Mouse (Mus musculus): ENCODE results near the gene Brd3. TPM values are rescaled to one million over a fixed set of nuclear protein-coding genes. Genes with fewer than 3 reads are reported as not detected.

Brd3 gene
- polyA plus RNA-seq, 1 experiment from 2014 or later = 52.9 TPM

DNA sequence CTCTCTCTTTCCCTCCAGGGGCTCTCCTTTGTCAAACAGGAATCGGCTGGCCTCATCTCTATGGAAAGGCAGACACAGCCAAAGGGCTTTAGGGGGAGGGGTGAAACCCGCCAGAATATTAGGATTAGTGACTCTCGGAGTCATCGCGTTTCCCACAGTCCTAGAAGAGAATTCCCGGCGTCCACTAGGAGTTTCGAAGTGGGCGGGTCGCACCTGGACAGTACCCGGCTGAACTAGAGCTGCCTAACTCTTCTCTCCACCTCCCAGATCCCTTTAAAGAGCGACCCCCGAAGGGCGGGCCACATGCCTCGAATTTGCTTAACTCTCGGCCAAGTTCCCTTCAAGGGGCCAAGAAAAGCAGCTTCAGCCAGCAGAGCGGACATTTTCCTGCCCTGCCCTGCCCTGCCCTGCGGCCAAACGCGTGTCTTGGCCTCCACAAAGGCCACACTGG, 82.3 kb downstream of the Brd3 start:
- Histone ChIP-seq H3K27ac (0 out of 2 replicates have a peak overlapping the region, but pooled peaks have one; percentile 71), H3K27me3 (peaks cover 5% of the 10 kb centered on the region; the same call in 1 of the 2 replicates), H3K36me3 (no peaks in the 10 kb centered on the region), H3K4me2 (peak overlapping the region; percentile 98), H3K9ac (peak overlapping the region; percentile 78), H3K4me1 (replicated peaks) (peaks cover 56% of the 10 kb centered on the region), H3K4me3 (peak overlapping the region; percentile 89), H3K9me3 (replicated peaks) (no peaks in the 10 kb centered on the region)
- ATAC-seq (replicated peaks; ENCODE audit: insufficient number of reproducible peaks, insufficient read depth, low FRiP score, low read depth) = no peak
- WGBS = 2% methylated on average over 20 of the region's 20 CpGs

DNA sequence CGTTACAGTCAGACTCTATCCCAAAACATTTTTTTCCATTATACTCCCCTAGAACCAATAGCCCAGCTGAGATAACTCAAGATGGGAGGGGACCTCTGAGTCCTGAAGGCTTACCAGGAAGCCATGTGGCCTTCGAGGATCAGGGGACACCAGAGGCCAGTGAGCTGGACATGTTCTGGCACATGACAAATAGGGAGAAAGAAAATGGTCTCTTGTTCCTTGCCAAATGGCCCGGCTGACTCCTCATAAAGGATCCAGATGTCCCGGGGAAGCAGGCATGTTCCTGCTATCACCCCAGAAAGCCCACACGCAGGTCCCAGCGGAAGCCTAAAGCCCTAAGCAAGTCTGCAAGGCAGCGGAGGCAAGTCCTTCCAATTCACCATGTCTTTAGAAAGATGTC, 83.9 kb downstream of the Brd3 start:
- Histone ChIP-seq H3K36me3 (no peaks in the 10 kb centered on the region), H3K4me1 (replicated peaks) (peaks cover 69% of the 10 kb centered on the region), H3K27ac (0 out of 2 replicates have a peak overlapping the region, but pooled peaks have one; percentile 6), H3K4me3 (no peak overlapping the region), H3K27me3 (no peaks in the 10 kb centered on the region), H3K9me3 (replicated peaks) (no peaks in the 10 kb centered on the region), H3K9ac (0 out of 2 replicates have a peak overlapping the region, but pooled peaks have one; percentile 7), H3K4me2 (peak overlapping the region; percentile 98; the same call in 1 of the 2 replicates)
- 79% methylated on average over 7 of the region's 7 CpGs for WGBS
- no peak for ATAC-seq (replicated peaks; ENCODE audit: insufficient number of reproducible peaks, insufficient read depth, low FRiP score, low read depth)

DNA sequence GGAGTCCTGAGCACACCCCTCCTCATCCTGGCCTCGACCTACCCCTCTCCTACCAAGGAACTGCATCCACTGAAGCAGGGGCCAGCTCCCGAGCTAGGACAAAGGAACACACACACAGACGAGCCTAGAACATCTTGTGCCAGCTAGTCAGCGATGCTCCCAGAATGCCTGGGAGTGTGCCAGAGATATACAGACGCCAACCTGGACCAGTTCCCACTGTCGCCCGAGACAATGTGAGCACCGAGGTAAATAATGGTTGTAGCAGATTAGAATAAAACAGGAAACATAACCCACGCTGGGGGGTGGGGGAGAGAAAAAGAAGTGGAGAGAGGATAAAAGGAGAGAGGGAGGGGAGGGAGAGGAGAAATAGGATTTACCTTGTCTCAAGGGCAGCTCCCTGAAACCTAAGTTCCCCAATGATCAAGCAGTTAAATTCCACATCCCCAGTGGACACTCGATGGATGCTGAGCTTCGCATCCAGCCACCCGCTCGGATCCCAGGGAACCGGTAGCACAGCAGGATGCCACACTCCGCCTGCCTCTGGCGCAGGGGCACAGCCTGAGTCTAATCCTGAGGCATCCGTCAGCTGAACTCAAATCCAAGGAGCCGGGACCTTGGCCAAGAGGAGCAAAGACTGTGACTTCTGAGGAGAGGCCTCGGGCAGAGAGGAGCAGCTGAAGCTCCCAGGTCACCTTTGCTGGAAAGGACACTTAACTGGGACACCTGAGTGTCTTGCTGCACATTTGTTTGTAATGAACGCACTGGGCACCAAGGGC, 86.0 kb downstream of the Brd3 start:
- Histone ChIP-seq H3K36me3 (no peaks in the 10 kb centered on the region), H3K4me1 (replicated peaks) (peaks cover 79% of the 10 kb centered on the region), H3K4me3 (no peak overlapping the region), H3K9ac (no peak overlapping the region), H3K27me3 (no peaks in the 10 kb centered on the region), H3K9me3 (replicated peaks) (no peaks in the 10 kb centered on the region), H3K4me2 (no peak overlapping the region), H3K27ac (no peak overlapping the region)
- 59% methylated on average over 20 of the region's 20 CpGs for WGBS
- ATAC-seq (replicated peaks; ENCODE audit: insufficient number of reproducible peaks, insufficient read depth, low FRiP score, low read depth) = no peak

DNA sequence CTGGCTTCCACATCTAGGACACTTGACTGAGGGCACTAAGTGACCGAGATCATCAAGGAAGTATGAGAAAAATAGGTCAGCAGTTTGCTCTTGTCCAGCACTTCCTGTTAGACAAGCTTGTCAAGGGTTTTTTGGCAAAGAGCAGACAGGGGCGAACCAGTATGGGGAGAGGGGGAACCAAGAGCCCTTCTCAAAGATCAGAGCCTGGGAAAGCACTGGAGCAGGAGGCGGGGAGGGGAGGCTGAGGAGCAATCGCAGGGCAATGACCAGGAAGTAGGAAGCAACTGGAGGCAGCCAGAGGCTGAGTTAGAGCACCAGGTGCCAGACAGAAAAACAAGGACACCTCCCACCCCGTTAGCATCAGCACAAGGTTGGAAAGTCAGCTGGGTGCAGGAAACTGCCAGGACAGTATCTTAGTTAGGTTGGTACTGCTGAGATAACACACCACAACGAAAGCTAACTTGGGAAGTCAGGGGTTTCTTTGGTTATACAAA, 88.8 kb downstream of the Brd3 start:
- Histone ChIP-seq H3K36me3 (no peaks in the 10 kb centered on the region), H3K4me2 (no peak overlapping the region), H3K4me3 (no peak overlapping the region), H3K27ac (peak overlapping the region; percentile 50), H3K9ac (no peak overlapping the region), H3K4me1 (replicated peaks) (peaks cover 84% of the 10 kb centered on the region), H3K9me3 (replicated peaks) (no peaks in the 10 kb centered on the region), H3K27me3 (no peaks in the 10 kb centered on the region)
- WGBS = 30% methylated on average over 6 of the region's 6 CpGs
- ATAC-seq (replicated peaks; ENCODE audit: insufficient number of reproducible peaks, insufficient read depth, low FRiP score, low read depth) = no peak

DNA sequence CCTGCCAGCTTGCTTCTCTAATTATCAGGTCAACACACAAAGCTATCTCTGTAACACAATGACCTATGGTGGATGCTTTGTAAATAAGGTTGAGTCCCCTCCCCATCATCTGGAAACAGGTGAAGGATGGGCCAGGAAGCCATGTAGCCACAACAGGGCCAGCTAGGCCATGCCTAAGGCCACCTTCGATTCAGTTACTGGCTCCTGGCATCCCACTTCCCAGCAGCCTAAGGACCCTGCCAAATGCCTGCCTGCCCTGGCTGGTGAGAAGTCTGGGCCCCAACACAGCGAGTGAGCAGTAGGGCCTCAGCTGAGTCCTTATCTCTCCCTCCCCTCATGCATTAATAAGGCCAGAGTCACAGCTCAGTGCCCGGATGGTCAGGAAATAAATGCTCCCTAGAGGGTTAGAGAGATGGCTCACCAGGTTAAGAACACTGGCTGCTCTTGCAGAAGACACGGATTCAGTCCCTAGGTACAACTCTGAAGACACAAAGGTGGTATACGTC, 89.8 kb downstream of the Brd3 start:
- no peaks in the 10 kb centered on the region for H3K36me3 ChIP-seq
- no peaks in the 10 kb centered on the region for H3K27me3 ChIP-seq
- no peak overlapping the region for H3K4me2 ChIP-seq
- peaks cover 78% of the 10 kb centered on the region for H3K4me1 ChIP-seq (replicated peaks)
- no peak overlapping the region for H3K4me3 ChIP-seq
- WGBS = 40% methylated on average over 5 of the region's 5 CpGs
- no peak overlapping the region for H3K9ac ChIP-seq
- ATAC-seq (replicated peaks; ENCODE audit: insufficient number of reproducible peaks, insufficient read depth, low FRiP score, low read depth) = peak; percentile 28; the same call in 1 of the 2 replicates
- H3K27ac ChIP-seq = peak overlapping the region; percentile 51
- H3K9me3 ChIP-seq (replicated peaks) = no peaks in the 10 kb centered on the region

DNA sequence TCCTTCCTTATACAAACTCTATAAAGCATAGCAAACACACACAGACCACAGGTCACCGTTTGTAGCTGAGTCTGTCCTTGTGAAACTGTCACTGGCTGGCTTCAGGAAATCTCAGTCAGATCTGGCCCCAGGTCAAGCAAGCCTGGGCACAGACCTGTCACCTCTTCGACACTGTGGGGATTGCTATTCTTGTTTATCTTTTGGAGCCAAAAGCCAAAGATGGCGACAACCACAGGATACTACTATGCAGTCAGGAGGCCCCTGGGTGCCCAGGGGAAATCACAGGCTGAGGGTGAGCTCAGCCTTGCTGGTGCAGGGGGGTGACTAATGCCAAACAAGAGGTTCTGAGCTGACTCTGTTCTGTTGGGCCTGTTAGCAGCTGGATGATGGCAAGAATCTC, 91.0 kb downstream of the Brd3 start:
- no peak for ATAC-seq (replicated peaks; ENCODE audit: insufficient number of reproducible peaks, insufficient read depth, low FRiP score, low read depth)
- Histone ChIP-seq H3K27me3 (no peaks in the 10 kb centered on the region), H3K4me2 (no peak overlapping the region), H3K9me3 (replicated peaks) (no peaks in the 10 kb centered on the region), H3K4me3 (no peak overlapping the region), H3K9ac (no peak overlapping the region), H3K36me3 (no peaks in the 10 kb centered on the region), H3K4me1 (replicated peaks) (peaks cover 83% of the 10 kb centered on the region), H3K27ac (no peak overlapping the region)
- WGBS = 17% methylated on average over 3 of the region's 3 CpGs

DNA sequence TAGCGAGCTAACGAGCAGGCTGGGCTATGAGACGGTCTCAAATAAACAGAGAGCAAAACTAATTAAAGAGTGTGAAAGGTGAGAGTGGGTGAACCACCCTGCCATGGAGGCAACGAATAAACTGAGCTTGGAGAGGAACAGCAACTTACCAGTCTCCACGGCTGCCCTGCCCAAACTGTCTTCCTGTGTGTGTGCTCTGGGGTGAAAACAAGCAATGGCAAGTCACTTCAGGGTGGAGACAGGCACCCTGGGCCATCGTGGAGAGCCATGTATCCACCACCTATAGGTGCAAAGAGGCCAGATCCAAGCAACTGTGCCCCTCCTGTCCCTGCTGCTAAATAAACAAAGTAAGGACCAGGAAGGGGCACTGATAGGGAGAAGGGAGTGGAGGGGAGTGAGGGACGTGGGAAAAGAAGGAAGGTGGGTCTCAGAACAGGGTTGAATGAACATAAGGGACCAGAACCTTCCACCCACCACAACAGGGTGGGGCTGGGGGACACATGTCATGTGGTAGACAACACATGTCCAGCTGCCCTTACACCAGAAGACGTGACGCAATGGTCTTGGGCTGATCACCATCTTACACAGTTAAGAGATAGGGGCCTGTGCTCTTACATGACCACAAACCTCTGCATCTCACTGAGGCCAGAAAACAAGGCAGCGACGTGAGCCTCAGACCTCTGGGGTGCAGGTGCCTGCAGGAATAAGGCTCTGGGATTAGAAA, 92.2 kb downstream of the Brd3 start:
- Histone ChIP-seq H3K4me1 (replicated peaks) (peaks cover 84% of the 10 kb centered on the region), H3K36me3 (no peaks in the 10 kb centered on the region), H3K9ac (no peak overlapping the region), H3K27me3 (no peaks in the 10 kb centered on the region), H3K4me3 (no peak overlapping the region), H3K27ac (no peak overlapping the region), H3K9me3 (replicated peaks) (no peaks in the 10 kb centered on the region), H3K4me2 (no peak overlapping the region)
- ATAC-seq (replicated peaks; ENCODE audit: insufficient number of reproducible peaks, insufficient read depth, low FRiP score, low read depth) = no peak
- WGBS = 68% methylated on average over 11 of the region's 11 CpGs

DNA sequence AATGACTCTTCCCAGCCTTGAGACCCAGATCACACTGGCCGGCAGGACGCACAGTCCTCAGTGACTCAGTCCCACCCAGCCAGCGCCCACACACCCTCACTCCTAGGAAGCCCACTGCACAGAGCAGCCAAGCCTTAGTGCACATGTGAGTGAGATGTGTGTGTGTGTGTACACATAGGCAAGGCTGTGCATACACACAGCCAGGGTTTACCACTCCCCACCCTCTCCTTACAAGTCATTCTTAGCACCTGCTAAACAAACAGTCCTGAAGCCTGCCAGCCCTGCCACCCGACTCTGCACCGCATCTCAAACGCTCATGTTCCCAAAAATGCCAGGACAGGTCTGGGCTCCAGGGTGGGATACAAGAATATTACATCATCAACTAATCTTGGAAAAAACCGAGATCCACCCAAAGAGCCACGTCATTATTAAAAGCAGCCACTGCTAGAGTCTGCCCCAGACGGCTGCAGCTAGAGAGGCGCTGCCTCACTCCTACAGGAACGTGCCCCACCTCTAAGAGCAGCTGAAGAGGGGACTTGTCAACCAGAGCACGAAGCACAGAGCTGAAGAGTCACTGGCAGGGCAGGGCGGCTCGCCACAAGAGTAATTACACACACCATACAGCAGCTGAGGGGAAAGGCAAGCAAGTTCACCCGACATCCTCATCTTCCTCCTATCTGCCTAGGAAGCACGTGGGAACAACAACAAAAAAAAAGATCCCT, 93.4 kb downstream of the Brd3 start:
- H3K4me3 ChIP-seq = no peak overlapping the region
- 0 out of 2 replicates have a peak overlapping the region, but pooled peaks have one; percentile 21 for H3K27ac ChIP-seq
- 30% methylated on average over 16 of the region's 16 CpGs for WGBS
- no peak overlapping the region for H3K9ac ChIP-seq
- peak overlapping the region; percentile 15; the same call in 1 of the 2 replicates for H3K4me2 ChIP-seq
- peaks cover 77% of the 10 kb centered on the region for H3K4me1 ChIP-seq (replicated peaks)
- no peaks in the 10 kb centered on the region for H3K9me3 ChIP-seq (replicated peaks)
- peak; percentile 56; the same call in 1 of the 2 replicates for ATAC-seq (replicated peaks; ENCODE audit: insufficient number of reproducible peaks, insufficient read depth, low FRiP score, low read depth)
- H3K27me3 ChIP-seq = no peaks in the 10 kb centered on the region
- H3K36me3 ChIP-seq = no peaks in the 10 kb centered on the region

DNA sequence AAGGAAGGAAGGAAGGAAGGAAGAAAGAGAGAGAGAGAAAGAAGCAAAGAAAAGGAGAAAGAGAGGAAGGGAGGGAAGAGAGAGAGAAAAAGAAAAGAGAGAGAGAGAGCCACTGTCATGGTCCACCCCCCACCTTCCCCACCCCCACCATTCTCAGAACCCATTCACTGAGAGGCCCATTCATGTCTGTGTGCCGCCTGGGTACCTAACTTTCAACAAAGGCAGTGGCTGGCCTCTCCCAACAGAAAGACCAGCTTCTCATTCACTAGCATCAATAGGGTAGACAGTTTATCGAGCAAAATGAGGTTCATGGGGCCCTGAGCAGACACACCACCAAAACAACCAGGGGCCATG, 93.9 kb downstream of the Brd3 start:
- no peak for ATAC-seq (replicated peaks; ENCODE audit: insufficient number of reproducible peaks, insufficient read depth, low FRiP score, low read depth)
- no peak overlapping the region for H3K9ac ChIP-seq
- 69% methylated on average over 2 of the region's 2 CpGs for WGBS
- no peaks in the 10 kb centered on the region for H3K27me3 ChIP-seq
- H3K9me3 ChIP-seq (replicated peaks) = no peaks in the 10 kb centered on the region
- H3K27ac ChIP-seq = no peak overlapping the region
- no peak overlapping the region for H3K4me3 ChIP-seq
- peaks cover 71% of the 10 kb centered on the region for H3K4me1 ChIP-seq (replicated peaks)
- no peaks in the 10 kb centered on the region for H3K36me3 ChIP-seq
- no peak overlapping the region for H3K4me2 ChIP-seq

DNA sequence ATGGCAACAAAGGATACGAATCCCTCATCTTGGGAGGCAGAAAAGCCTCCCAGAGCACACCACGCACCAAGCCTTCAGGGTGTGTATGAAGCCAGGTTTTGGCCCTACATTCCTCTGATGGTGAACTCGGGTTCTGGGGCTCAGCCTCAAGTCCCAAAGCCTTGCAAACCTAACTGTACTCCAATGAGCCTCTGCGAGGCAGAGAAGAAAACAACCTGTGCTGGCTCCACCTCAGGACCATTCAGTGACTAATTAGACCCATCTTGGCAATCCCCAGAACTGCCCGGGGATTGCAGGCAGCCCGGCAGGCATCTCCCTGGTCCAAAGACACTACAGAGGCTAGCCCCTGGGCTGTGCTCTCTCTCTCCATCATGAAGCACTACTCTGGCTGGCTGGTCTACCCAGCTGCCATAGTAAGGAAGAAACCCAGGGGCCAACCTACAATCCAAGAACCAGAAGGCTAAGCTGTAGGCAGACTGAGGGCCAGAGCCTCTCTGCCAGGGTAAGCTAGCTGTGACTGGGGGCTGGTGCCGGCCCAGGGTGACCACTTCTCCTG, 95.1 kb downstream of the Brd3 start:
- ATAC-seq (replicated peaks; ENCODE audit: insufficient number of reproducible peaks, insufficient read depth, low FRiP score, low read depth) = no peak
- Histone ChIP-seq H3K27ac (peak overlapping the region; percentile 45), H3K4me3 (no peak overlapping the region), H3K4me2 (0 out of 2 replicates have a peak overlapping the region, but pooled peaks have one; percentile 10), H3K4me1 (replicated peaks) (peaks cover 64% of the 10 kb centered on the region), H3K9ac (no peak overlapping the region), H3K9me3 (replicated peaks) (no peaks in the 10 kb centered on the region), H3K36me3 (no peaks in the 10 kb centered on the region), H3K27me3 (no peaks in the 10 kb centered on the region)
- 42% methylated on average over 7 of the region's 7 CpGs for WGBS
